Mouse (Mus musculus) bone marrow macrophage, adult 2 months (primary cell): Measurements from ENCODE around the gene Tsc1.

Experiments
- CTCF ChIP-seq: IDR thresholded peaks from 2 replicates; pipeline ENCODE4 v1.5.1; 2012; ENCODE audit warnings: low read depth, mild to moderate bottlenecking, low read length, moderate library complexity
- POLR2A ChIP-seq: IDR thresholded peaks from 2 replicates; pipeline ENCODE4 v1.6.1; 2012; ENCODE audit warnings: mild to moderate bottlenecking, low read depth, low read length, borderline replicate concordance

DNA sequence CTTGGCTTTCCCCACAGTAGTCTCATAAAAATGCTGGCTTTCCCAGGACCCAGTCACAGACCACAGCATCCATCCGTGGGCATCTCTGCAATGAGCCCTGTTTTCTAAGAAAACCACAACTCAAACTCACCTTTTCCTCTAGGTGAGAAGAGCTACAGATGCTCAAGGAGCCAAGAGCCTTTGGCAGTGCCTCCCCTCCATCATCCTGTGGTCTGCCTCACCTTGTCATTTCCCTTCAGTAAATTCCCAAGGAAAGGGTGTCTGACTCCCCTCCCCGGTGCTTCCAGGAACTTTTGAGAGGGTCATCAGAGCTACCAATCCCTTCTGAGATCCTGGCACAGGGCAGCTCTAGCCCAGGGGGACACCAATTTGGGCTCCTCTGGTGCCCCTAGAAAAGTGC, 19.9 kb upstream of the Tsc1 start:
- TF ChIP-seq CTCF, result no peak
- no peak for TF ChIP-seq POLR2A
